Mouse (Mus musculus) testis, postnatal 10 days (tissue): ENCODE results near the gene Pogz.
"Not testable (repeated sequence)": the region's sequence is repeated elsewhere in the genome, so short reads cannot be mapped to it uniquely, and the experiment has no call there.

ENCODE experiments used
- DNase-seq: peaks from one replicate; pipeline ENCODE4 v3.0.0; 2021; ENCODE audit warnings: low spot score

Gene Pogz

GRCm38 (mm10) chr3:94915903-94916741, 78.8 kb downstream of the Pogz start:
- DNase-seq, result no peak

- peak; percentile 58 for DNase-seq
Observed at GRCm38 (mm10) chr3:94917816-94918361, 80.5 kb downstream of the Pogz start.

- no peak for DNase-seq
Observed at GRCm38 (mm10) chr3:94918845-94919244, 81.5 kb downstream of the Pogz start.

- no peak for DNase-seq
Observed at GRCm38 (mm10) chr3:94921104-94921503, 83.7 kb downstream of the Pogz start.

GRCm38 (mm10) chr3:94922333-94922732, 85.0 kb downstream of the Pogz start:
- DNase-seq, result no peak

GRCm38 (mm10) chr3:94924688-94925087, 87.3 kb downstream of the Pogz start:
- DNase-seq, result no peak

- not testable (repeated sequence) for DNase-seq
Observed at GRCm38 (mm10) chr3:94926301-94926736, 89.0 kb downstream of the Pogz start.

- DNase-seq, result not testable (repeated sequence)
Observed at GRCm38 (mm10) chr3:94928979-94929378, 91.6 kb downstream of the Pogz start.

- DNase-seq, result peak; percentile 56
Observed at GRCm38 (mm10) chr3:94930386-94931266, 93.3 kb downstream of the Pogz start.

- DNase-seq, result not testable (repeated sequence)
Observed at GRCm38 (mm10) chr3:94931427-94932082, 94.2 kb downstream of the Pogz start.
